Mouse (Mus musculus) megakaryocyte-erythroid progenitor cell, adult 5 weeks (primary cell): ENCODE data around the gene E2f7. TPM values are rescaled to one million over a fixed set of nuclear protein-coding genes. Genes with fewer than 3 reads are reported as not detected.

Source experiments
- polyA plus RNA-seq: library from polyadenylated mRNA; stranded (reverse); fragments of >175 nt; gene quantifications from 2 replicates; pipeline ENCODE4 v1.2.3, GENCODE M21; 2012

The E2f7 gene
- polyA plus RNA-seq = 21.9 and 28.4 TPM in 2 replicates

DNA sequence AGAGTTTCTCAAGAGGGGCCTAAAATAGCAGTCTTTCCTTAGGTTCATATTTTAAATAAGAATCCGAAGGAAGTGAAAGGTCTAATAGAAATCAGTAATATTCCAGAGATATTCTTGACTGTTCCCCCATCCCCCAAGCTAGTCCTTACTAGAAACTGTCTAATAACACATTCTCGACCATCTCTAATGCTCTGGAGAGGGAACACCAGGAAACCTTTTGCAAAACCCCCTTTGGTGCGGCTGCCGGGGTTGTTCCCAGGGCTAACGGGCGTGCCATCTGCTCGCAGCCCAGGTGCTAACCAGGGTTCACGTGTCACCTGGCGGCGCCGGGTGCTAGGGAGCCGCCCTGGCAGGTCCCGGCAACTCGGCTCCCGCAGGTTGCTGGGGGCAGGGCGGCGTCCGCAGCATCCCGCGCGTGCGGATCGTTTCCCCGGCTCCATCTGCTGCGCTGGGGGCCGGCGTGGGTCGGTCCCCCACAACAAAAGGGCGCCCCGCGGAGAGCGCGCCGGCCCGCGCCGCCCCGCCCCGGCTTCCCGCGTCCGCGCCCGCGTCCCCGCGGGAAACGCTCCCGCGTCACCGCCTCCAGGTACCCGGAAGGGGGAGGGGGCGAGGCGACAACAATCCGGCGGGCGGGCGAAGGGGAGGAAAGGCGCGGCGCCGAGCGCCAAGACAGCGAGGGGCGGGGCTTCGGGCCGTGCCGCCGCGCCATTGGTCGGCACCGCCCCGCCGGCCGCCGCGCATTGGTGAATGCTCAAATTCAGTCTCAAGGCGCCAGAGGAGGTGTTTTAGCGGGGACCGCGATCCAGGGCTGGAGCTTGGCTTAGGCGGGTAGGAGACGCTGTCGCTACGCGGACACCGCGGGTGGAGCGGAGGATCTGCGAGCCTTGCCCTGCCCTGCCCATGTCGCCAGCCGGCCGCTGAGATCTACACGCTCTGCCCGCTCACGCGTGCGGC, at the start of gene E2f7:
TSS of gene E2f7 (plus strand) at position 754 of the 954 bp plus-strand sequence.

Other genes with a start within 250 kb of the E2f7 start
- gene Csrp2, start 174.3 kb downstream of the E2f7 start, polyA plus RNA-seq = 21.0 and 30.1 TPM in 2 replicates